Comparison of ENCODE assay signal across 15 mouse cellular contexts in the genomic region with DNA sequence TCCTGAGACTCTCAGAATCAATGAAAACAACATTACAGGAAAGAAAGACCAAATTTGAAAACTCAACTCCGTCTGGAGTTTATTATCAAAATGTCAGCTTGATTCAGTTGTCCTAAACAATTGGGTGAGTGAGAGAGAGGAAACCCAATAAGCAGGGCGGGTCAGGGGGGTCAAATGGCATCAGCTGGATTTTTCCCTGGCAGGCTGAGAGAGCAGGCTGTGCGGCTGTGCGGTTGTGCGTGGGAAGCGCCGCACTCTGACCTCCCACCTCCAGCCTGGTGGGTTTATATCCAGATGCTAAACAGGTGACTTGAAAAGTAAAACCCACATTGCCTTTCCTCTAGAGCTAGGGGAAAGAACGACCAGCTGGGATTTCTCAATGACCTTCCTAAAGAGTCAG. TPM values are rescaled to one million over a fixed set of nuclear protein-coding genes. Genes with fewer than 3 reads are reported as not detected.
DNase-seq lines count a peak whose midpoint lies in the region; ATAC-seq and TF ChIP-seq lines count a peak whose summit lies in the region.
"Had no signal": no experiment of that assay in that cellular context is flagged by ENCODE, and none has a peak within 500 bp of the region (broad histone marks: within the 10 kb centered on the region; RNA-seq: fewer than 3 reads in every experiment).

No protein-coding gene starts in this region.

- no peak overlapping the region for H3K4me3 ChIP-seq in kidney, postnatal 0 days (replicated peaks; ENCODE audit: low read depth, low read length)
- no peak overlapping the region for H3K4me3 ChIP-seq in forebrain, embryonic 14.5 days (ENCODE audit: low read depth, low read length)
- H3K4me3 ChIP-seq in limb, embryonic 13.5 days = no peak overlapping the region
- no peak overlapping the region for H3K4me3 ChIP-seq in left cerebral cortex, adult 2 months

- H3K27ac ChIP-seq in kidney, postnatal 0 days = no peak overlapping the region
- peak overlapping the region; percentile 55; the same call in 1 of the 2 replicates for H3K27ac ChIP-seq in forebrain, embryonic 14.5 days (ENCODE audit: low read depth, low read length)
- H3K27ac ChIP-seq in limb, embryonic 13.5 days = no peak overlapping the region
- H3K27ac ChIP-seq in left cerebral cortex, adult 2 months = no peak overlapping the region

- intact Hi-C loops in left cerebral cortex, adult 2 months (cut with DNase I) = no loop called here

- H3K36me3 ChIP-seq in kidney, postnatal 0 days (ENCODE audit: insufficient read depth, low read length) = no peaks in the 10 kb centered on the region
- H3K36me3 ChIP-seq in forebrain, embryonic 14.5 days (ENCODE audit: control insufficient read depth, insufficient read depth, low read length) = no peaks in the 10 kb centered on the region
- H3K36me3 ChIP-seq in limb, embryonic 13.5 days = no peaks in the 10 kb centered on the region

- H3K4me2 ChIP-seq in kidney, postnatal 0 days (ENCODE audit: low read length) = no peak overlapping the region
- no peak overlapping the region for H3K4me2 ChIP-seq in forebrain, embryonic 14.5 days (ENCODE audit: low read length)
- H3K4me2 ChIP-seq in limb, embryonic 13.5 days (replicated peaks) = no peak overlapping the region
- H3K4me2 ChIP-seq: heart, embryonic 11.5 days had no signal

- H3K9me3 ChIP-seq in kidney, postnatal 0 days (replicated peaks; ENCODE audit: low read length) = no peaks in the 10 kb centered on the region
- no peaks in the 10 kb centered on the region for H3K9me3 ChIP-seq in forebrain, embryonic 14.5 days (replicated peaks; ENCODE audit: control insufficient read depth, low read length)
- H3K9me3 ChIP-seq in limb, embryonic 13.5 days = no peaks in the 10 kb centered on the region

- H3K9ac ChIP-seq in kidney, postnatal 0 days (ENCODE audit: low read depth, low read length) = no peak overlapping the region
- peak overlapping the region; percentile 14; the same call in 1 of the 2 replicates for H3K9ac ChIP-seq in forebrain, embryonic 14.5 days (ENCODE audit: low read length)
- H3K9ac ChIP-seq in limb, embryonic 13.5 days = no peak overlapping the region

- H3K4me1 ChIP-seq in kidney, postnatal 0 days (replicated peaks; ENCODE audit: insufficient read depth, low read length) = no peaks in the 10 kb centered on the region; the same call in 1 of the 2 replicates
- H3K4me1 ChIP-seq in forebrain, embryonic 14.5 days (ENCODE audit: control insufficient read depth, insufficient read depth, low read length) = peaks cover 15% of the 10 kb centered on the region
- H3K4me1 ChIP-seq in limb, embryonic 13.5 days = peaks cover 20% of the 10 kb centered on the region

- WGBS in kidney, postnatal 0 days = 15% methylated on average over 8 of the region's 8 CpGs
- 37% methylated on average over 8 of the region's 8 CpGs for WGBS in forebrain, embryonic 14.5 days
- WGBS in limb, embryonic 13.5 days = 8% methylated on average over 8 of the region's 8 CpGs

- no peaks in the 10 kb centered on the region for H3K27me3 ChIP-seq in kidney, postnatal 0 days (ENCODE audit: insufficient read depth, low read length)
- no peaks in the 10 kb centered on the region for H3K27me3 ChIP-seq in forebrain, embryonic 14.5 days (replicated peaks; ENCODE audit: control insufficient read depth, insufficient read depth, low read length)
- H3K27me3 ChIP-seq in limb, embryonic 13.5 days = no peaks in the 10 kb centered on the region

- no peak for TF ChIP-seq CTCF in kidney, postnatal 0 days (IDR thresholded peaks at IDR 0.05; ENCODE audit: low read depth)
- no peak for TF ChIP-seq CTCF in left cerebral cortex, adult 2 months (IDR thresholded peaks at IDR 0.05)

- peak; percentile 40; the same call in 1 of the 2 replicates for ATAC-seq in kidney, postnatal 0 days (replicated peaks; ENCODE audit: low FRiP score, low read depth)
- no peak for ATAC-seq in forebrain, embryonic 14.5 days
- 0 out of 2 replicates have a peak, but pooled peaks have one; percentile 28 for ATAC-seq in limb, embryonic 13.5 days (ENCODE audit: low FRiP score, low read depth)
- ATAC-seq: Patski had no signal

- peak; percentile 15 for DNase-seq in kidney, postnatal 0 days (ENCODE audit: low spot score)
- DNase-seq in kidney, postnatal 14 days = no peak
- no peak for DNase-seq in forebrain, embryonic 14.5 days (ENCODE audit: low spot score)
- DNase-seq in retina, embryonic 14.5 days (ENCODE audit: low spot score) = peak; percentile 65
- no peak for DNase-seq in left cerebral cortex, adult 2 months (ENCODE audit: extremely low spot score in 1 of 2, low spot score in 2 of 2)
- no peak for DNase-seq in urinary bladder, adult 18-20 months (ENCODE audit: low spot score in 2 of 2)
- no peak for DNase-seq in liver
- DNase-seq: cerebellum, postnatal 10 days; right cerebral cortex, postnatal 14 days had no signal

RNA-seq across cellular contexts. Expression of a gene that starts 51.2 kb away (rescaled TPM):
- polyA plus RNA-seq in kidney, postnatal 0 days (2015; fragmentation: Nextera tagmentation; extraction: Ambion mirVana) = not detected in 2 replicates
- not detected in 2 replicates for polyA plus RNA-seq in forebrain, embryonic 14.5 days (2014; fragmentation: Nextera tagmentation; extraction: Ambion mirVana)
- polyA plus RNA-seq in limb, embryonic 13.5 days (2015; fragmentation: Nextera tagmentation; extraction: Ambion mirVana) = not detected in 2 replicates
- not detected for total RNA-seq in left cerebral cortex, adult 2 months (2021)
- total RNA-seq: left cerebral cortex, postnatal 25 days had no signal
- polyA plus RNA-seq: heart, embryonic 11.5 days; intestine, embryonic 14.5 days; lung, embryonic 16.5 days; Patski had no signal

Comparison
In these comparisons a context has a peak if more than half of its experiments do, and no peak if none do; other contexts are left out.
1. DNase-seq: peak in kidney, postnatal 0 days (single experiment) and retina, embryonic 14.5 days (single experiment); none in kidney, postnatal 14 days (single experiment), forebrain, embryonic 14.5 days (single experiment), left cerebral cortex, adult 2 months (0 of 2), urinary bladder, adult 18-20 months (0 of 2) and liver (single experiment).